Mouse (Mus musculus) midbrain, embryonic 12.5 days (tissue): Measurements from ENCODE around the gene Olfr410. TPM values are rescaled to one million over a fixed set of nuclear protein-coding genes. Genes with fewer than 3 reads are reported as not detected.

Experiments
- polyA plus RNA-seq: library from polyadenylated mRNA; unstranded; fragments of >200 nt; fragmentation: Nextera tagmentation; extraction: Ambion mirVana; gene quantifications from 2 replicates; pipeline ENCODE4 v1.2.1, GENCODE M21; 2016

The Olfr410 gene
- polyA plus RNA-seq, 1 experiment from 2014 or later = not detected

Other genes starting within 250 kb of the Olfr410 start
- gene Olfr401, start 224.3 kb downstream of the Olfr410 start, polyA plus RNA-seq = not detected in 2 replicates
- gene Olfr402, start 184.5 kb downstream of the Olfr410 start, polyA plus RNA-seq = not detected in 2 replicates
- gene Olfr403, start 151.8 kb downstream of the Olfr410 start, polyA plus RNA-seq = not detected in 2 replicates
- not detected in 2 replicates for gene Olfr43, start 126.7 kb downstream of the Olfr410 start, polyA plus RNA-seq
- not detected in 2 replicates for gene Olfr406, start 78.2 kb downstream of the Olfr410 start, polyA plus RNA-seq
- gene Olfr59, start 54.3 kb downstream of the Olfr410 start, polyA plus RNA-seq = not detected in 2 replicates
- not detected in 2 replicates for gene Olfr411, start 14.6 kb upstream of the Olfr410 start, polyA plus RNA-seq
- gene Olfr412, start 24.0 kb upstream of the Olfr410 start, polyA plus RNA-seq = not detected in 2 replicates